In genomic region chr17:17600804-17601252, GRCm38 (mm10) we compare ENCODE assay signal across 9 mouse cellular contexts. TPM values are rescaled to one million over a fixed set of nuclear protein-coding genes. Genes with fewer than 3 reads are reported as not detected.
DNase-seq lines count a peak whose midpoint lies in the region; ATAC-seq and TF ChIP-seq lines count a peak whose summit lies in the region.
"Had no signal": no experiment of that assay in that cellular context is flagged by ENCODE, and none has a peak within 500 bp of the region (broad histone marks: within the 10 kb centered on the region; RNA-seq: fewer than 3 reads in every experiment).

No protein-coding gene starts in this region.

- H3K4me2 ChIP-seq in limb, embryonic 12.5 days, result no peak overlapping the region
- H3K4me2 ChIP-seq: midbrain, embryonic 12.5 days had no signal

- H3K9ac ChIP-seq in limb, embryonic 12.5 days (replicated peaks), result no peak overlapping the region
- H3K9ac ChIP-seq: midbrain, embryonic 12.5 days had no signal

- 0 out of 2 replicates have a peak overlapping the region, but pooled peaks have one; percentile 1 for H3K27ac ChIP-seq in limb, embryonic 12.5 days
- H3K27ac ChIP-seq in limb, embryonic 10.5 days, result no peak overlapping the region
- peak overlapping the region; percentile 78 for H3K27ac ChIP-seq in layer of hippocampus, adult 2 months
- H3K27ac ChIP-seq: midbrain, embryonic 12.5 days had no signal

- no peak overlapping the region for H3K4me3 ChIP-seq in limb, embryonic 12.5 days (replicated peaks)
- no peak overlapping the region for H3K4me3 ChIP-seq in limb, embryonic 10.5 days
- no peak overlapping the region for H3K4me3 ChIP-seq in layer of hippocampus, adult 2 months
- H3K4me3 ChIP-seq: midbrain, embryonic 12.5 days had no signal

- H3K4me1 ChIP-seq in limb, embryonic 12.5 days (replicated peaks), result peaks cover 12% of the 10 kb centered on the region
- H3K4me1 ChIP-seq in limb, embryonic 10.5 days, result no peaks in the 10 kb centered on the region

- H3K36me3 ChIP-seq in limb, embryonic 12.5 days, result no peaks in the 10 kb centered on the region
- no peaks in the 10 kb centered on the region for H3K36me3 ChIP-seq in limb, embryonic 10.5 days
- H3K36me3 ChIP-seq: midbrain, embryonic 12.5 days had no signal

- H3K9me3 ChIP-seq in limb, embryonic 12.5 days, result no peaks in the 10 kb centered on the region
- no peaks in the 10 kb centered on the region for H3K9me3 ChIP-seq in limb, embryonic 10.5 days (replicated peaks)
- H3K9me3 ChIP-seq: midbrain, embryonic 12.5 days had no signal

- TF ChIP-seq CTCF in layer of hippocampus, adult 2 months (conservative IDR thresholded peaks at IDR 0.05), result no peak

- no peak for ATAC-seq in limb, embryonic 12.5 days (ENCODE audit: insufficient number of reproducible peaks, insufficient read depth, low FRiP score, low TSS enrichment, low read depth)

- H3K27me3 ChIP-seq in limb, embryonic 12.5 days, result no peaks in the 10 kb centered on the region
- H3K27me3 ChIP-seq in limb, embryonic 10.5 days (ENCODE audit: low read depth, poor library complexity, severe bottlenecking), result no peaks in the 10 kb centered on the region
- H3K27me3 ChIP-seq: midbrain, embryonic 12.5 days had no signal

- no peak for DNase-seq in limb, embryonic 10.5 days (ENCODE audit: low spot score)
- DNase-seq in brain, adult 2 months (ENCODE audit: low read depth, low spot score), result peak; percentile 96
- DNase-seq in gastrocnemius, postnatal 25 days, result peak; percentile 83
- DNase-seq in layer of hippocampus, adult 2 months (ENCODE audit: low spot score in 2 of 2), result peak; percentile 74
- DNase-seq in lung, postnatal 25 days (ENCODE audit: low spot score), result peak; percentile 90
- DNase-seq in testis, postnatal 10 days (ENCODE audit: low spot score), result peak; percentile 74
- DNase-seq in spleen, postnatal 14 days (ENCODE audit: low spot score in 2 of 2), result no peak

- 62% methylated on average over 3 of the region's 3 CpGs for WGBS in limb, embryonic 12.5 days
- WGBS in limb, embryonic 10.5 days, result 88% methylated on average over 3 of the region's 3 CpGs

RNA-seq across cellular contexts. Expression of gene Lnpep, which starts 24.0 kb away (rescaled TPM):
- polyA plus RNA-seq in limb, embryonic 12.5 days (2016; fragmentation: Nextera tagmentation; extraction: Ambion mirVana), result 10.2 and 11.6 TPM in 2 replicates
- polyA plus RNA-seq in limb, embryonic 10.5 days (2016; fragmentation: Nextera tagmentation; extraction: Ambion mirVana), result 8.4 and 10.1 TPM in 2 replicates
- 10 to 100 TPM; 68.2 to 68.4 TPM for total RNA-seq in gastrocnemius, postnatal 25 days (2021)
- total RNA-seq in layer of hippocampus, adult 2 months (2021), result 100 to 1,000 TPM; 101 to 105 TPM

Comparison
In these comparisons a context has a peak if more than half of its experiments do, and no peak if none do; other contexts are left out.
1. DNase-seq: peak in brain, adult 2 months (single experiment), gastrocnemius, postnatal 25 days (single experiment), layer of hippocampus, adult 2 months (2 of 2), lung, postnatal 25 days (single experiment) and testis, postnatal 10 days (single experiment); none in limb, embryonic 10.5 days (single experiment) and spleen, postnatal 14 days (0 of 2).